Mouse (Mus musculus) CH12.LX (cell line): ENCODE measurements around the gene Pnpla3. TPM values are rescaled to one million over a fixed set of nuclear protein-coding genes. Genes with fewer than 3 reads are reported as not detected.

Source experiments
- DNase-seq: peaks from one replicate; pipeline ENCODE4 v3.0.0-alpha.2; 2013; ENCODE audit errors: extremely low read depth
- H3K27ac ChIP-seq: 2 replicates; pipeline ENCODE4 v1.5.1; 2012; ENCODE audit warnings: low read depth, mild to moderate bottlenecking, control low read depth, moderate library complexity; ENCODE audit not compliant: insufficient read depth
- H3K27me3 ChIP-seq: replicated peaks from 2 replicates; pipeline ENCODE3; 2012; ENCODE audit warnings: inconsistent platforms
- H3K36me3 ChIP-seq, 2 experiments: replicated peaks in 1 of 2; 2 replicates each; pipeline versions ENCODE3 to v1.6.1; 2012; ENCODE audit warnings: inconsistent platforms in 1 of 2, low read length in 1 of 2, mild to moderate bottlenecking in 1 of 2, mixed read lengths in 1 of 2, moderate library complexity in 1 of 2; ENCODE audit not compliant: control insufficient read depth in 1 of 2, insufficient read depth in 1 of 2
- H3K4me1 ChIP-seq, 2 experiments: 2 replicates each; pipeline ENCODE4 v1.6.1; 2012; ENCODE audit warnings: inconsistent platforms in 1 of 2, moderate library complexity in 1 of 2; ENCODE audit not compliant: insufficient read depth in 2 of 2, control insufficient read depth in 1 of 2
- H3K4me2 ChIP-seq: 2 replicates; pipeline ENCODE4 v1.6.1; 2012; ENCODE audit warnings: low read depth, mild to moderate bottlenecking, control low read depth; ENCODE audit not compliant: poor library complexity, insufficient read depth, severe bottlenecking
- H3K4me3 ChIP-seq, 3 experiments: fragments of 150-350 bp in 1 of 3; sonication (generic) in 1 of 3; replicated peaks in 1 of 3; 2 replicates each; pipeline versions ENCODE3 to v1.5.1; 2011 to 2012; ENCODE audit warnings: low read depth in 2 of 3, low read length in 2 of 3, mild to moderate bottlenecking in 2 of 3, moderate library complexity in 2 of 3, control low read depth in 1 of 3, improper control_type of control experiment in 1 of 3, inconsistent platforms in 1 of 3, mixed read lengths in 1 of 3; ENCODE audit not compliant: poor library complexity in 1 of 3
- H3K79me2 ChIP-seq: replicated peaks from 2 replicates; pipeline ENCODE4 v1.6.1; 2012; ENCODE audit warnings: mild to moderate bottlenecking, moderate library complexity; ENCODE audit not compliant: control insufficient read depth, poor library complexity, insufficient read depth, severe bottlenecking; ENCODE audit errors: extremely low read depth
- H3K9ac ChIP-seq: 2 replicates; pipeline ENCODE4 v1.6.1; 2012; ENCODE audit warnings: low read depth, mild to moderate bottlenecking, control low read depth, moderate library complexity; ENCODE audit not compliant: insufficient read depth
- H3K9me3 ChIP-seq: replicated peaks from 2 replicates; pipeline ENCODE3; 2012; ENCODE audit warnings: low read length, inconsistent platforms, mixed read lengths
- BHLHE40 ChIP-seq: IDR thresholded peaks from 2 replicates; pipeline ENCODE4 v1.6.1; 2011; ENCODE audit warnings: mild to moderate bottlenecking, low read depth, low read length, improper control_type of control experiment
- CHD2 ChIP-seq: IDR thresholded peaks from 2 replicates; pipeline ENCODE4 v1.6.1; 2011; ENCODE audit warnings: low read length, improper control_type of control experiment
- CTCF ChIP-seq, 2 experiments: IDR thresholded peaks in 1 of 2; conservative IDR thresholded peaks in 1 of 2; 2 replicates each; pipeline ENCODE4 v1.5.1; 2011 to 2012; ENCODE audit warnings: low read depth in 2 of 2, low read length in 2 of 2, improper control_type of control experiment in 1 of 2, inconsistent platforms in 1 of 2, mild to moderate bottlenecking in 1 of 2, moderate library complexity in 1 of 2
- ELF1 ChIP-seq: IDR thresholded peaks from 2 replicates; pipeline ENCODE4 v1.6.1; 2014; ENCODE audit warnings: low read depth, mild to moderate bottlenecking, inconsistent platforms, low read length, improper control_type of control experiment
- EP300 ChIP-seq: IDR thresholded peaks from 2 replicates; pipeline ENCODE4 v1.6.1; 2011; ENCODE audit warnings: low read length, improper control_type of control experiment
- HCFC1 ChIP-seq: IDR thresholded peaks from 2 replicates; pipeline ENCODE4 v1.6.1; 2012; ENCODE audit warnings: low read depth, mild to moderate bottlenecking, inconsistent platforms, low read length, improper control_type of control experiment
- MAX ChIP-seq: IDR thresholded peaks from 2 replicates; pipeline ENCODE4 v1.6.1; 2011; ENCODE audit warnings: low read length, improper control_type of control experiment
- NRF1 ChIP-seq: IDR thresholded peaks from 2 replicates; pipeline ENCODE4 v1.6.1; 2014; ENCODE audit warnings: low read depth, mild to moderate bottlenecking, inconsistent platforms, low read length, improper control_type of control experiment, moderate library complexity
- POLR2AphosphoS2 ChIP-seq: IDR thresholded peaks from 2 replicates; pipeline ENCODE4 v1.6.1; 2011; ENCODE audit warnings: low read depth, low read length, improper control_type of control experiment
- RAD21 ChIP-seq: IDR thresholded peaks from 2 replicates; pipeline ENCODE4 v1.6.1; 2011; ENCODE audit warnings: low read depth, mild to moderate bottlenecking, low read length, improper control_type of control experiment, moderate library complexity
- RCOR1 ChIP-seq: conservative IDR thresholded peaks from 2 replicates; pipeline ENCODE4 v1.6.1; 2012; ENCODE audit warnings: low read depth, mild to moderate bottlenecking, inconsistent platforms, low read length, improper control_type of control experiment
- SMC3 ChIP-seq: IDR thresholded peaks from 2 replicates; pipeline ENCODE4 v1.6.1; 2011; ENCODE audit warnings: low read depth, low read length, improper control_type of control experiment
- TBP ChIP-seq: conservative IDR thresholded peaks from 2 replicates; pipeline ENCODE4 v1.6.1; 2011; ENCODE audit warnings: low read depth, low read length, improper control_type of control experiment
- USF1 ChIP-seq: IDR thresholded peaks from 2 replicates; pipeline ENCODE4 v1.6.1; 2014; ENCODE audit warnings: low read depth, mild to moderate bottlenecking, inconsistent platforms, low read length, improper control_type of control experiment
- ZC3H11A ChIP-seq: IDR thresholded peaks from 2 replicates; pipeline ENCODE4 v1.6.1; 2012; ENCODE audit warnings: low read depth, mild to moderate bottlenecking, inconsistent platforms, low read length, improper control_type of control experiment
- ZMIZ1 ChIP-seq: IDR thresholded peaks from 2 replicates; pipeline ENCODE4 v1.6.1; 2012; ENCODE audit warnings: low read depth, mild to moderate bottlenecking, inconsistent platforms, low read length, improper control_type of control experiment
- dilution Hi-C: fragments of 300-500 bp; cut with MboI; formaldehyde crosslinking; loops from 2 replicates; pipeline ENCODE4 v1.14.3; 2020; ENCODE audit warnings: low sequenced_read_pairs; ENCODE audit not compliant: extremely low pct_unique_long_range_greater_than_20kb, extremely low pct_ligation_motif_present
- in situ Hi-C: fragments of 300-500 bp; cut with MboI; formaldehyde crosslinking; loops from 3 replicates; pipeline ENCODE4 v1.14.3; 2019; ENCODE audit warnings: low sequenced_read_pairs, low pct_ligation_motif_present, low pct_unique_long_range_greater_than_20kb, mixed read lengths
- polyA plus RNA-seq: library from polyadenylated mRNA; unstranded; fragments of >175 nt; gene quantifications from 2 replicates; pipeline ENCODE4 v1.2.1, GENCODE M21; 2012; ENCODE audit warnings: low read depth; ENCODE audit not compliant: insufficient read length
- total RNA-seq, 2 experiments: library from RNA; depleted of rRNA; stranded (reverse); fragments of 300-350 nt in 1 of 2; fragments of >200 nt in 1 of 2; gene quantifications; 2 replicates each; pipeline ENCODE4 v1.2.3; 2012 to 2014

Pnpla3 gene
- total and polyA plus RNA-seq, 3 experiments: 0.41 to 3.2 (median 2.2) TPM

DNA sequence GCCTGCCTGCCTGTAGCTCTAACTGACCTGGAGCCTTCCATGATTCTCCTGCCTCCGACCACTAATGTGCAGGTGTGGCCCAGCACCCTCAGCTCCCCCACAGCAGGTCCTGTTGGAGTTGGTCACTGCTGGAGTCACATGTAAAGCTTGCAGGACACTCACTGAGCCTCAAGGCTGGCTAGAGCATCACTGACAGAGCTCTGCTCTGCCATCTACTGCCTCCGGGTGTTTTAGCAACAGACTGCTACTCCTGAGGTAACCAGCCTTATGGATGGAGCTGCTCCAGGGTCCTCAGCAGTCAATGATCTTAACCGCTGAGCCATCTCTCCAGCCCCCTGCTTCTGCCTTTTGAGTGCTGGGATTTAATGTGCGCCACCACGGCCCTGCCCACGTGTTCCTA, 55.8 kb downstream of the Pnpla3 start:
- DNase-seq: no peak
- Histone ChIP-seq H3K27me3 (peaks cover 2% of the 10 kb centered on the region), H3K27ac (no peak overlapping the region)
- TF ChIP-seq RAD21 (peak; percentile 46), USF1 (no peak), HCFC1 (no peak), ELF1 (no peak), CTCF (conservative IDR thresholded peaks at IDR 0.05 in 1 of 2, IDR thresholded peaks at IDR 0.05 in 1 of 2; ENCODE audit: low read depth in 2 of 2, low read length in 2 of 2) (peak in 1 of 2 experiments; percentile 59; a peak in 2 of 4 replicates), EP300 (no peak), MAX (peak; percentile 21; the same call in 1 of the 2 replicates), RCOR1 (no peak), SMC3 (peak; percentile 54)
- TF ChIP-seq, all 38 proteins: peak for 4
- Histone ChIP-seq H3K4me2 (no peak overlapping the region), H3K79me2 (no peaks in the 10 kb centered on the region), H3K9ac (no peak overlapping the region), H3K36me3 (no peaks in the 10 kb centered on the region), H3K4me3 (no peak overlapping the region), H3K4me1 (peaks cover 16 to 26% of the 10 kb centered on the region in 2 experiments), H3K9me3 (peaks cover 5% of the 10 kb centered on the region)
- in situ Hi-C loops: no loop called here
- dilution Hi-C loops: no loop called here

DNA sequence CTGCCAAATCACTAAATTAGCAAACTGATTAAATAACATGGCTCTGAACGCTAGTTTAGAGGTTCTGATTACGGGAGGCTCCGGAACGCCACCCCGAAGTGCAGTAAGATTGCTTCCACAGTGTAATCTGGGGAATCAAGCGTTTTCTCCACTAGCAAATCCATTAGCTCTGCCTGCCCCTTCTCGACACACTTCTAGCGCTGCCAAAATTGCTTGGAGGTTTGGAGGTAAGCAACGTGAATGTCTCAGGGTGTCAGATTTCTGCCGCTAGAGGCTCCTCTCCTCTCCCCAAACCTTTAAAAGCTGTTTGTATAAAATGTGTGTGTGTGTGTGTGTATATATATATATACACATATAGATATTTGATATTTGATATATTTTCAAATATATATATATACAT, 57.1 kb downstream of the Pnpla3 start:
- H3K9me3 ChIP-seq: peaks cover 7% of the 10 kb centered on the region
- H3K9ac ChIP-seq: no peak overlapping the region
- DNase-seq: no peak
- H3K79me2 ChIP-seq: no peaks in the 10 kb centered on the region
- H3K4me1 ChIP-seq: peaks cover 10 to 13% of the 10 kb centered on the region in 2 experiments; a peak in 3 of 4 replicates
- H3K27me3 ChIP-seq: peaks cover 2% of the 10 kb centered on the region
- dilution Hi-C loops: no loop called here
- H3K36me3 ChIP-seq: no peaks in the 10 kb centered on the region
- TF ChIP-seq TBP (no peak), ZC3H11A (no peak), ZMIZ1 (no peak), SMC3 (no peak), POLR2AphosphoS2 (no peak), CHD2 (no peak), BHLHE40 (no peak)
- TF ChIP-seq, all 38 proteins: peak for 0
- no peak overlapping the region for H3K27ac ChIP-seq
- in situ Hi-C loops: no loop called here
- no peak overlapping the region for H3K4me3 ChIP-seq
- H3K4me2 ChIP-seq: no peak overlapping the region

DNA sequence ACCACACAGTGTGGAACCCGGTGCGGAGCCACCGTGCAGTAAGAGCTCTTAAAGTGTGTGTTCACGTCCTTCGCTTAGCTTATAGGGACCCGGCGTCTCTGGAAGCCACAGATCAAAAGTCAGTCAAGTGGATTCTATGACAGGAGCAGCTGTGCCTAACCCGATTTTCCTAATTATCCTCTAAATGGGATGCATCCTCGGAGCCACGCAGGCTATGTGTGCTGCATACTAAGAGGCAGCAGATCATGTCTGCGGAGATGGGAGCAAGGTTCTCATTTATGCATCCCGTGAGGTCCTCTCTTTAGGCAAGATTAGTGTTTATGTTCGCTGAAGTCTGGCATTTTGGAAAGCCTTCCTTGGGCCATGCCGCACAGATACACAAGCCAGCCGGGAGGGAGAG, 59.3 kb downstream of the Pnpla3 start:
- Histone ChIP-seq H3K79me2 (no peaks in the 10 kb centered on the region), H3K9me3 (peaks cover 2% of the 10 kb centered on the region), H3K27ac (no peak overlapping the region), H3K9ac (no peak overlapping the region), H3K36me3 (no peaks in the 10 kb centered on the region), H3K4me2 (no peak overlapping the region), H3K27me3 (peaks cover 2% of the 10 kb centered on the region), H3K4me3 (no peak overlapping the region), H3K4me1 (peaks cover 8 to 17% of the 10 kb centered on the region in 2 experiments)
- DNase-seq: no peak
- in situ Hi-C loops: no loop called here
- TF ChIP-seq NRF1: no peak
- dilution Hi-C loops: no loop called here
